Mouse (Mus musculus) midbrain, embryonic 15.5 days (tissue): ENCODE data around the gene Tnpo2. TPM values are rescaled to one million over a fixed set of nuclear protein-coding genes. Genes with fewer than 3 reads are reported as not detected.

Source experiments
- ATAC-seq: fragments of 200-750 bp; cut with Nextera tagmentation; replicated peaks from 2 replicates; pipeline ENCODE4 v1.8.0; 2017; ENCODE audit warnings: moderate TSS enrichment
- H3K27ac ChIP-seq: fragments of 300-500 bp; sonication (generic); 2 replicates; pipeline ENCODE4 v1.5.1; 2015; ENCODE audit warnings: mild to moderate bottlenecking, inconsistent platforms
- H3K27me3 ChIP-seq: fragments of 300-500 bp; sonication (generic); replicated peaks from 2 replicates; pipeline ENCODE4 v1.6.1; 2015; ENCODE audit warnings: inconsistent platforms
- H3K36me3 ChIP-seq: fragments of 300-500 bp; sonication (generic); replicated peaks from 2 replicates; pipeline ENCODE4 v1.6.1; 2015; ENCODE audit warnings: inconsistent platforms
- H3K4me1 ChIP-seq: fragments of 300-500 bp; sonication (generic); 2 replicates; pipeline ENCODE4 v1.6.1; 2015; ENCODE audit warnings: inconsistent platforms
- H3K4me2 ChIP-seq: fragments of 300-500 bp; sonication (generic); 2 replicates; pipeline ENCODE4 v1.6.1; 2015; ENCODE audit warnings: inconsistent platforms, mild to moderate bottlenecking, moderate library complexity
- H3K4me3 ChIP-seq: fragments of 300-500 bp; sonication (generic); 2 replicates; pipeline ENCODE4 v1.5.1; 2015; ENCODE audit warnings: mild to moderate bottlenecking, inconsistent platforms
- H3K9ac ChIP-seq: fragments of 300-500 bp; sonication (generic); 2 replicates; pipeline ENCODE4 v1.6.1; 2015; ENCODE audit warnings: mild to moderate bottlenecking, inconsistent platforms
- H3K9me3 ChIP-seq: fragments of 300-500 bp; sonication (generic); 2 replicates; pipeline ENCODE4 v1.6.1; 2016; ENCODE audit warnings: inconsistent platforms
- WGBS: fragments of 180-500 bp; shearing (Covaris S2); methylation state at CpG from one replicate; pipeline ENCODE4 v1.1.7; 2015; ENCODE audit warnings: mixed read lengths; 5-methylcytosine and 5-hydroxymethylcytosine counted together
- polyA plus RNA-seq: library from polyadenylated mRNA; unstranded; fragments of >200 nt; fragmentation: Nextera tagmentation; extraction: Ambion mirVana; gene quantifications from 2 replicates; pipeline ENCODE4 v1.2.1, GENCODE M21; 2015

Tnpo2 gene
- polyA plus RNA-seq, 1 experiment from 2014 or later: 71.0 TPM

- H3K4me3 ChIP-seq: 0 out of 2 replicates have a peak overlapping the region, but pooled peaks have one; percentile 93
- no peaks in the 10 kb centered on the region for H3K9me3 ChIP-seq
- H3K27me3 ChIP-seq: no peaks in the 10 kb centered on the region
- H3K4me2 ChIP-seq: no peak overlapping the region; the same call in 1 of the 2 replicates
- H3K36me3 ChIP-seq: peaks cover 29% of the 10 kb centered on the region
- H3K9ac ChIP-seq: peak overlapping the region; percentile 96; the same call in 1 of the 2 replicates
- H3K4me1 ChIP-seq: peaks cover 32% of the 10 kb centered on the region
- H3K27ac ChIP-seq: no peak overlapping the region
- 92% methylated on average over 14 of the region's 14 CpGs for WGBS
- ATAC-seq: no peak
Observed at GRCm38 (mm10) chr8:85029271-85029670, 7.4 kb upstream of the Tnpo2 start.

DNA sequence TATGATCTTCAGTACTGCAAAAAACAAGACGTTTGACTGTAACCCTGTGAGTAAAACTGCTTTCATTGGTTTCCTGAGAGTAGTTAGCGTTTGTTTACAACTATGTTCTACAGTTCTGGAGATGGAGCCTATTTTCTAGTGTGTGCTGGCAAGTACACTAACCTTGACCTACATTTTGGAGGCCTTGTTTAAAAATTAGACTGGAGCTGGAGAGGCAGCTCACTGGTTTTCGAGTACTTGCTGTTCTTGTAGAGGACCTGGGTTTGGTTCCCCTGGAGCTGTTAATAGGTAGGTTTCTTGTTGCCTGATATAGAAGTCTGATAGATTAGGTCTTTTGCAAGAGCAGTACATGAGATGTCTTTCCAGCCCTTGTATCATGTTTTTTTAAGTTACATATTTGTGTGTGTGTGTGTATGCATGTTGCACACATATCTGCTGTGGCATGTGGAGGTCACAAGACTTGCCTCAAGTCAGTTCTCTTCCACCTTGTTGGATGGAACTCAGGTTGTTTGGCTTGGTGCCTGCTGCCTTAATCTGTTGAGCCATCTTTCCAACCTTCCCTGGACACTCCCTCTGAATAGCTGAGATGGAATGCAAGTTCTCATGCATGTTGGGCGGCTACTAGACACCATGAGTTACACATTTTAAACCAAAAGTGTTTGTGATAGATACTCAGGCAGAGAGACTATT lies 3.9 kb upstream of the Tnpo2 start:
- H3K27me3 ChIP-seq: no peaks in the 10 kb centered on the region
- H3K9ac ChIP-seq: no peak overlapping the region
- 88% methylated on average over 4 of the region's 4 CpGs for WGBS
- H3K4me2 ChIP-seq: no peak overlapping the region
- ATAC-seq: no peak
- H3K4me1 ChIP-seq: peaks cover 31% of the 10 kb centered on the region
- no peak overlapping the region for H3K4me3 ChIP-seq
- no peak overlapping the region for H3K27ac ChIP-seq
- peaks cover 29% of the 10 kb centered on the region for H3K36me3 ChIP-seq
- H3K9me3 ChIP-seq: no peaks in the 10 kb centered on the region

- H3K9me3 ChIP-seq: no peaks in the 10 kb centered on the region
- no peak overlapping the region for H3K4me3 ChIP-seq
- peaks cover 30% of the 10 kb centered on the region for H3K4me1 ChIP-seq
- H3K36me3 ChIP-seq: peaks cover 29% of the 10 kb centered on the region
- no peak for ATAC-seq
- H3K27me3 ChIP-seq: no peaks in the 10 kb centered on the region
- H3K4me2 ChIP-seq: no peak overlapping the region
- WGBS: 66% methylated on average over 1 of the region's 1 CpGs
- H3K9ac ChIP-seq: no peak overlapping the region
- H3K27ac ChIP-seq: no peak overlapping the region
Observed at GRCm38 (mm10) chr8:85033867-85034266, 2.8 kb upstream of the Tnpo2 start.

GRCm38 (mm10) chr8:85034764-85035163 lies 2.0 kb upstream of the Tnpo2 start:
- Histone ChIP-seq H3K4me3 (peak overlapping the region; percentile 80), H3K27me3 (no peaks in the 10 kb centered on the region), H3K36me3 (peaks cover 28% of the 10 kb centered on the region), H3K9me3 (no peaks in the 10 kb centered on the region), H3K4me2 (peak overlapping the region; percentile 95), H3K4me1 (peaks cover 29% of the 10 kb centered on the region), H3K9ac (no peak overlapping the region; the same call in 1 of the 2 replicates), H3K27ac (no peak overlapping the region)
- 3% methylated on average over 13 of the region's 13 CpGs for WGBS
- no peak for ATAC-seq

- Histone ChIP-seq H3K4me1 (peaks cover 29% of the 10 kb centered on the region), H3K27ac (no peak overlapping the region), H3K4me2 (peak overlapping the region; percentile 95), H3K9me3 (no peaks in the 10 kb centered on the region), H3K9ac (peak overlapping the region; percentile 58), H3K4me3 (peak overlapping the region; percentile 80), H3K36me3 (peaks cover 23% of the 10 kb centered on the region), H3K27me3 (no peaks in the 10 kb centered on the region)
- no peak for ATAC-seq
- 6% methylated on average over 12 of the region's 12 CpGs for WGBS
Observed at GRCm38 (mm10) chr8:85035165-85035727, 1.5 kb upstream of the Tnpo2 start.

DNA sequence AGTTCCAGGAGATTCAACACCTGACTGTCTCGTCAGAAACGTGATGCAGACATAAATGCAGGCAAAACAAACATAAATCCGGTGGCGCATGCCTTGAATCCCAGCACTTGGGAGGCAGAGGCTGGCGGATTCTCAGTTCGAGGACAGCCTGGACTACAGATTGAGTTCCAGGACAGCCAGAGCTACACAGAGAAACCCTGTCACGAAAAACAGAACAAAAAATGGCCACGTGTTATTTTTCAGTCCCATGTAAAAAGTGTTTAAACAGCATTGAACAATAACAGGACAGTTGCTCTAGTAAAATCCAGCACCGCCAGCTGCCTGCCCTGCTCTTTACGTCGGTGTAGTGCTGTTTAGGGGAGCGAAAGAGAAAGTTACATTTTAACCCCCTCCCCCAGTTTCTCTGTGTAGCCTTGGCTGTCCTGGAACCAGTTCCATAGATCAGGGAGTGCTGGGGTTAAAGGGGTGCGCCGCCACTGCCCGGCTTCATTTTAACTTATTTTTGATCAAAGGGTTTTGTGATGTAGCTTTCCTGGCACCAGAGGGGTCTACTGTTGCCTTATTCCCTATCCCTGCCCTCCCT lies 896 bp upstream of the Tnpo2 start:
- Histone ChIP-seq H3K27me3 (no peaks in the 10 kb centered on the region), H3K27ac (peak overlapping the region; percentile 97), H3K36me3 (peaks cover 23% of the 10 kb centered on the region), H3K4me3 (peak overlapping the region; percentile 80), H3K4me1 (peaks cover 29% of the 10 kb centered on the region), H3K9me3 (no peaks in the 10 kb centered on the region), H3K9ac (peak overlapping the region; percentile 58), H3K4me2 (peak overlapping the region; percentile 95)
- 2% methylated on average over 15 of the region's 15 CpGs for WGBS
- ATAC-seq: peak; percentile 22

DNA sequence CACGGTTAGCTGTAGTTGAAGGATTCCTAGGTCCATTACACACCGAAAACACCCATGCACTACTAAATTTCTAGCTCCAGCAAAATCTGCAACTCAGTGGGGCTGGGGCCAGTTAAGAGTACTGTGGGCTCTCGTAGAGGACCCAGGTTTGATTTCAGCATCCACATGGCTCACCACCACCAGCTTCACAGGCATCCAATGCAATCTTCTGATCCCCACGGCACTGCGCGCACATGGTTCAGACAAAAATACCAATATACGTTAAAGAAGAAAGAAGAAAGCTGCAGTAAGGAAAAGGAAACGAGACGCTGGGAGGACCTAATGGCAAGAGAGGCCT lies 366 bp upstream of the Tnpo2 start:
- peak; percentile 59 for ATAC-seq
- no peaks in the 10 kb centered on the region for H3K27me3 ChIP-seq
- H3K36me3 ChIP-seq: peaks cover 26% of the 10 kb centered on the region
- H3K9me3 ChIP-seq: no peaks in the 10 kb centered on the region
- H3K27ac ChIP-seq: peak overlapping the region; percentile 97
- H3K4me3 ChIP-seq: peak overlapping the region; percentile 80
- WGBS: 0% methylated on average over 9 of the region's 9 CpGs
- peaks cover 29% of the 10 kb centered on the region for H3K4me1 ChIP-seq
- H3K4me2 ChIP-seq: peak overlapping the region; percentile 95
- peak overlapping the region; percentile 58 for H3K9ac ChIP-seq

GRCm38 (mm10) chr8:85037366-85037680 lies 608 bp downstream of the Tnpo2 start:
- peaks cover 17% of the 10 kb centered on the region; the same call in 1 of the 2 replicates for H3K36me3 ChIP-seq
- H3K27me3 ChIP-seq: no peaks in the 10 kb centered on the region
- peaks cover 29% of the 10 kb centered on the region for H3K4me1 ChIP-seq
- no peaks in the 10 kb centered on the region for H3K9me3 ChIP-seq
- H3K4me2 ChIP-seq: peak overlapping the region; percentile 95
- H3K27ac ChIP-seq: peak overlapping the region; percentile 97
- ATAC-seq: peak; percentile 55
- H3K9ac ChIP-seq: peak overlapping the region; percentile 90
- 0% methylated on average over 14 of the region's 14 CpGs for WGBS
- H3K4me3 ChIP-seq: peak overlapping the region; percentile 80

DNA sequence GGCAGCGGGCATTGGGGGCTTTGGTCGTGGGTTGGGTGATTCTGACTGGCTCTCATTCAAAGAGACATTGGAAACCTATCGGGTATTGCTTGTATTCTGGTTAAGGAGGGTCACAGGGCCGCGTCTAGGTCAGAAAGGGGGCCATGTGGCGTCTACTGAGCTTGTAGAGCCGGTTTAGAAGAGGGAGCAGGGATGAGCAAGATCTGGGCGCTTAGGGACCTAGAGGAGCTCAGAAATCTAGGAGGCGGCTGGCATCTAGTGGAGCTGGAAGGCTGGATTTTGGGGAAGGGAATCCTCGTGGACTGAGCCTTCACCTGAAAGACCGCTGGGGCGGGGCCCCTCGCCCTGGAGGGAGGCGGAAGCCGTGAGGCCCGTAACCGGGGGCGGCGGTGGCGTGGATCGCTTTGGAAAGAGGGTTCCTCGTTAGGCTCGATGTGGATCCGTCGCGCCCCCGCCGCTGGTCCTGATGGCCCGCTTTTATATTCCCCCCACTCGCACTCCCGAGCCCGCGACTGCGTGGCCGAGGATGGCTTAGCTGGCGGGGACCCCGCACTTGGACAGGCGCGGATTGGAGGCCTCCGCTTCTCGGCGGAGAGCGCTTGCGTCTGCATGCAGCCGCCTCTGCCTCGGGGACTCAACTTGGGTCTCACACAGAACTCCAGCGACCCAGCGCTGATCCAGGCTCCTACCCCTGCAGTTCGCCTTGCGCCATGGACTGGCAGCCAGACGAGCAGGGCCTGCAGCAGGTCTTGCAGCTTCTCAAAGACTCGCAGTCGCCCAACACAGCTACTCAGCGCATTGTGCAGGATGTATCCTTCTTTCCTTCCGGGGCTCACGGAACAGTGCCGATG lies 1.2 kb downstream of the Tnpo2 start:
- no peaks in the 10 kb centered on the region for H3K27me3 ChIP-seq
- H3K9me3 ChIP-seq: no peaks in the 10 kb centered on the region
- WGBS: under 1% methylated on average over 57 of the region's 57 CpGs
- H3K4me3 ChIP-seq: peak overlapping the region; percentile 80
- peaks cover 12% of the 10 kb centered on the region for H3K36me3 ChIP-seq
- H3K4me2 ChIP-seq: peak overlapping the region; percentile 95
- peaks cover 29% of the 10 kb centered on the region for H3K4me1 ChIP-seq
- ATAC-seq: peak; percentile 8; the same call in 1 of the 2 replicates
- peak overlapping the region; percentile 90 for H3K9ac ChIP-seq
- peak overlapping the region; percentile 97 for H3K27ac ChIP-seq

GRCm38 (mm10) chr8:85043619-85044018 lies 6.9 kb downstream of the Tnpo2 start:
- no peak overlapping the region for H3K9ac ChIP-seq
- H3K36me3 ChIP-seq: peaks cover 56% of the 10 kb centered on the region
- H3K27ac ChIP-seq: no peak overlapping the region
- H3K4me3 ChIP-seq: no peak overlapping the region
- no peak overlapping the region for H3K4me2 ChIP-seq
- H3K4me1 ChIP-seq: peaks cover 7% of the 10 kb centered on the region
- no peaks in the 10 kb centered on the region for H3K9me3 ChIP-seq
- ATAC-seq: no peak
- no peaks in the 10 kb centered on the region for H3K27me3 ChIP-seq
- WGBS: 95% methylated on average over 6 of the region's 6 CpGs

DNA sequence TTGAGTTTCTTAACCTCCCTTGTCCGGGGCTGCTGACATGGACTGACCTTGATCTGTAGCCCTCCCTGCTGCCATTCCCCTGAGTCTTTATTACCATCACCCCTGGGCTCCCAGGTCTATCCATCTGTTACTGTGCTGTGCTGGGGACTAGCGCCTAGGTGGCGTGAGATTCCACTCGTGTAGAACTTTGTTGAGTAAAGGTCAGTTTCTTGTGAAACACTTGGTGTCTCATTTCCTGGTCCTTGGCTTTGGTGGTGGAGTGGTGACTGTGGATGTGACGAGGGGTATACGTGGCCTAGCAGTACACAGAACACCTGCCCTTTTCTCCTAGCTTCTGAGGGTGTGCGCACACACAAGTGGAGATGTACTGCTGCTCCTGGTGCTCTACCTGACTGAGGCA lies 20.7 kb downstream of the Tnpo2 start:
- no peak overlapping the region for H3K4me2 ChIP-seq
- ATAC-seq: no peak
- peaks cover 38% of the 10 kb centered on the region for H3K36me3 ChIP-seq
- peaks cover 19% of the 10 kb centered on the region for H3K4me1 ChIP-seq
- H3K27ac ChIP-seq: no peak overlapping the region
- no peak overlapping the region for H3K4me3 ChIP-seq
- no peaks in the 10 kb centered on the region for H3K9me3 ChIP-seq
- H3K27me3 ChIP-seq: no peaks in the 10 kb centered on the region
- H3K9ac ChIP-seq: no peak overlapping the region
- 88% methylated on average over 7 of the region's 7 CpGs for WGBS
